Mouse (Mus musculus) retina, embryonic 14.5 days (tissue): ENCODE results near the gene Mcm7.
A peak's percentile ranks its signal among the peaks of the same experiment; 100 is the strongest.
"Not testable (repeated sequence)": the region's sequence is repeated elsewhere in the genome, so short reads cannot be mapped to it uniquely, and the experiment has no call there.

Experiments used
- DNase-seq: peaks from one replicate; pipeline ENCODE4 v3.0.0-alpha.2; 2015; ENCODE audit warnings: low spot score

Mcm7 gene

GRCm38 (mm10) chr5:138171695-138172491, at the start of gene Mcm7, which contains the start of gene Ap4m1:
Mcm7 (minus strand) TSS chr5:138172422.
Ap4m1 (plus strand) TSS chr5:138172002.
- peak; percentile 97 for DNase-seq

GRCm38 (mm10) chr5:138219864-138220263, 47.6 kb upstream of the Mcm7 start:
- no peak for DNase-seq

GRCm38 (mm10) chr5:138216632-138217031, 44.4 kb upstream of the Mcm7 start:
- not testable (repeated sequence) for DNase-seq

- DNase-seq, result no peak
Observed at GRCm38 (mm10) chr5:138207873-138208272, 35.7 kb upstream of the Mcm7 start.

- DNase-seq, result no peak
Observed at GRCm38 (mm10) chr5:138207253-138207652, 35.0 kb upstream of the Mcm7 start.

GRCm38 (mm10) chr5:138202086-138202485, 29.9 kb upstream of the Mcm7 start:
- DNase-seq, result no peak

- DNase-seq, result peak; percentile 37
Observed at GRCm38 (mm10) chr5:138199576-138199975, 27.4 kb upstream of the Mcm7 start.

- DNase-seq, result no peak
Observed at GRCm38 (mm10) chr5:138195463-138195862, 23.2 kb upstream of the Mcm7 start.

GRCm38 (mm10) chr5:138194755-138195345, 22.6 kb upstream of the Mcm7 start:
- peak; percentile 50 for DNase-seq

- DNase-seq, result peak; percentile 92
Observed at GRCm38 (mm10) chr5:138193771-138194727, 21.8 kb upstream of the Mcm7 start, which contains the start of gene Mblac1. Mblac1 (plus strand) TSS chr5:138194314.

- peak; percentile 85 for DNase-seq
Observed at GRCm38 (mm10) chr5:138187661-138188306, 15.6 kb upstream of the Mcm7 start.

- DNase-seq, result peak; percentile 95
Observed at GRCm38 (mm10) chr5:138186950-138187638, 14.9 kb upstream of the Mcm7 start, which contains the start of the genes Taf6 and Cnpy4. Taf6 (minus strand) TSS chr5:138187451. Cnpy4 (plus strand) TSS chr5:138187485.

GRCm38 (mm10) chr5:138173217-138173616, 995 bp upstream of the Mcm7 start:
- no peak for DNase-seq

- peak; percentile 98 for DNase-seq
Observed at GRCm38 (mm10) chr5:138170936-138171561, 1.2 kb downstream of the Mcm7 start.

GRCm38 (mm10) chr5:138165594-138165993, 6.6 kb downstream of the Mcm7 start:
- DNase-seq, result no peak

- no peak for DNase-seq
Observed at GRCm38 (mm10) chr5:138163610-138164009, 8.6 kb downstream of the Mcm7 start.

GRCm38 (mm10) chr5:138163046-138163445, 9.2 kb downstream of the Mcm7 start:
- DNase-seq, result no peak

- peak; percentile 93 for DNase-seq
Observed at GRCm38 (mm10) chr5:138160842-138161665, 11.2 kb downstream of the Mcm7 start, which contains the start of gene Cops6. Cops6 (plus strand) TSS chr5:138161071.

- no peak for DNase-seq
Observed at GRCm38 (mm10) chr5:138160224-138160762, 11.9 kb downstream of the Mcm7 start.
